Mouse (Mus musculus) limb, embryonic 14.5 days (tissue): ENCODE data around the gene Slc22a14. TPM values are rescaled to one million over a fixed set of nuclear protein-coding genes. Genes with fewer than 3 reads are reported as not detected.

Experiments used
- ATAC-seq: fragments of 200-750 bp; cut with Nextera tagmentation; 2 replicates; pipeline ENCODE4 v1.8.0; 2017; ENCODE audit warnings: low read depth, moderate number of reproducible peaks, moderate TSS enrichment; ENCODE audit not compliant: low FRiP score
- DNase-seq: peaks from one replicate; pipeline ENCODE4 v3.0.0-alpha.2; 2015; ENCODE audit warnings: low spot score
- H3K27ac ChIP-seq: fragments of 300-500 bp; sonication (generic); replicated peaks from 2 replicates; pipeline ENCODE4 v1.5.1; 2014; ENCODE audit warnings: low read depth, mild to moderate bottlenecking, low read length, moderate library complexity, mixed read lengths
- H3K27me3 ChIP-seq: fragments of 300-500 bp; sonication (generic); 2 replicates; pipeline ENCODE4 v1.6.1; 2014; ENCODE audit warnings: low read length, mixed read lengths; ENCODE audit not compliant: control insufficient read depth, insufficient read depth
- H3K36me3 ChIP-seq: fragments of 300-500 bp; sonication (generic); 2 replicates; pipeline ENCODE4 v1.6.1; 2014; ENCODE audit warnings: mild to moderate bottlenecking, low read length, moderate library complexity, mixed read lengths; ENCODE audit not compliant: control insufficient read depth, insufficient read depth
- H3K4me1 ChIP-seq: fragments of 300-500 bp; sonication (generic); 2 replicates; pipeline ENCODE4 v1.6.1; 2014; ENCODE audit warnings: antibody characterized with exemption, low read length, mixed read lengths; ENCODE audit not compliant: control insufficient read depth, insufficient read depth
- H3K4me2 ChIP-seq: fragments of 300-500 bp; sonication (generic); replicated peaks from 2 replicates; pipeline ENCODE4 v1.6.1; 2014; ENCODE audit warnings: low read depth, mild to moderate bottlenecking, low read length, moderate library complexity; ENCODE audit not compliant: severe bottlenecking
- H3K4me3 ChIP-seq: fragments of 300-500 bp; sonication (generic); replicated peaks from 2 replicates; pipeline ENCODE4 v1.5.1; 2014; ENCODE audit warnings: low read length
- H3K9ac ChIP-seq: fragments of 300-500 bp; sonication (generic); 2 replicates; pipeline ENCODE4 v1.6.1; 2014; ENCODE audit warnings: mild to moderate bottlenecking, low read depth, low read length, moderate library complexity; ENCODE audit not compliant: severe bottlenecking
- H3K9me3 ChIP-seq: fragments of 300-500 bp; sonication (generic); 2 replicates; pipeline ENCODE4 v1.6.1; 2016; ENCODE audit warnings: low read length; ENCODE audit not compliant: control insufficient read depth
- POLR2A ChIP-seq: fragments of 200-500 bp; IDR thresholded peaks from 2 replicates; pipeline ENCODE4 v1.8.0; 2012; ENCODE audit warnings: inconsistent platforms, mild to moderate bottlenecking, moderate library complexity, borderline replicate concordance; ENCODE audit not compliant: insufficient read depth, insufficient read length; ENCODE audit errors: extremely low read depth
- WGBS: fragments of 180-500 bp; shearing (Covaris S2); extraction: QIAGEN DNeasy Blood & Tissue Kit; methylation state at CpG from one replicate; pipeline ENCODE4 v1.1.7; 2014; 5-methylcytosine and 5-hydroxymethylcytosine counted together
- polyA plus RNA-seq, 2 experiments: library from polyadenylated mRNA; depleted of rRNA in 1 of 2; stranded (reverse) in 1 of 2; unstranded in 1 of 2; fragments of >200 nt; fragmentation: Nextera tagmentation in 1 of 2; extraction: Ambion mirVana in 1 of 2; gene quantifications; 2 replicates each; pipeline versions ENCODE4 v1.2.1 to v1.2.3; 2012 to 2014

The Slc22a14 gene
- polyA plus RNA-seq, 2 experiments: 0.17 to 0.19 TPM

DNA sequence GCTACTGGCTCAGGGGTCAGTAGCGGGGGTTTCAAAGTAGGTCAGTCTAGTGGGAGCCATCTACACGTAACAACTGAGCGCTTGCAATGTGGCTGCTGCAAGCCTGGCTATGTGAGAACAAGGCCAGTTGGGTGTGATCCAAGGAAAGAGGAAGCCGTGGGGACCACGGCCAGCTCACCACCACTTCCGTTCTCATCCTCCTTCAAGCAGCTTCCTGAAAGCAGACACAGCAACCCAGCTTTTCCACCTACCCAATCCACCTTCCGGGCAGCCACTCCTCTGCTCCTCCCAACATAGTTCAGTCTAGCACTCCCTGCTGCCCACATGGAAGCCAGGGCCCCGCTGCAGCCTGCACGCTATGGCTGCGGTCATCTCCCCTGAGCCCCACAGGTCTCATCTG is 31.0 kb downstream of the Slc22a14 start:
- Histone ChIP-seq H3K4me1 (no peaks in the 10 kb centered on the region), H3K9ac (no peak overlapping the region), H3K9me3 (no peaks in the 10 kb centered on the region), H3K27ac (no peak overlapping the region), H3K36me3 (peaks cover 9% of the 10 kb centered on the region), H3K27me3 (no peaks in the 10 kb centered on the region), H3K4me2 (no peak overlapping the region), H3K4me3 (no peak overlapping the region)
- WGBS: 51% methylated on average over 10 of the region's 10 CpGs
- ATAC-seq (no peak), DNase-seq (no peak)
- TF ChIP-seq POLR2A: no peak

DNA sequence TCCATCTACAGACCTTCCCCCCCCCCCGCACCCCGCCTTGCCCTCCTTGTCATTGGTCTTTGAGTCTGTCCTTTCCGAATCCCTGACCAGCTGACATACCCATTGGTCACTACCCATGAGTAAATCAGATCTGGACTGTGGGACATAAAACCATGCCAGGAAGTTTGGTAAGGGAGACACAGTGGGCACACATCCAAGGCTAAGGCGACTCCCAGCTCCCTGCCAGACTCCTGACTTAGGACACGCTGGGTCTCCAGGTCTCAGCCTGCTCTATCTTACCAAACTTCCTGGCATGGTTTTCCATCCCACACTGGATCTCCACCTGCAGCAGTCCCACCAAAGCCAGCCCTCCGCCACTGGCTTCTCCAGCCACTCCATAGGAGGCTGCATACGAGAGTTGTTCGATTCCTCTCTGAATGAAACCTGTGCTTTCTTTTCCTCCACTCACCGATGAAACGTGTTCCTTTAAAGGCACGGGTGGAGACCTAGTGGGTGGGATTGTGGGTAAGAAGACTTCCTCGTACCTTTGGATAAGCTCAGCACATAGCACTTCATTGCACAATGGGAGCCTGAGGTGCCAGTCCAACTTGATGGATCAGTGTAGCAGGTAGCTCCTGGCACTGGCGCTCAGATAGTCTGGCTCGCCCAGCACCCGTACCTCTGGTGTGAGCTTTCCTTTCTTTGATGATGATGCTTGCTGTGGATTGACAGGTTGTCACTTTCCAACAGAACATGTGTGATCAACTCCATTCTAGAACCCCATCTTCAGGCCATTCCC is 35.0 kb downstream of the Slc22a14 start:
- no peaks in the 10 kb centered on the region for H3K27me3 ChIP-seq
- no peak for DNase-seq
- H3K9me3 ChIP-seq: no peaks in the 10 kb centered on the region
- no peaks in the 10 kb centered on the region for H3K36me3 ChIP-seq
- H3K4me2 ChIP-seq: no peak overlapping the region
- H3K4me1 ChIP-seq: no peaks in the 10 kb centered on the region
- H3K4me3 ChIP-seq: no peak overlapping the region
- 86% methylated on average over 15 of the region's 15 CpGs for WGBS
- ATAC-seq: no peak
- TF ChIP-seq POLR2A: no peak
- no peak overlapping the region for H3K27ac ChIP-seq
- no peak overlapping the region for H3K9ac ChIP-seq

DNA sequence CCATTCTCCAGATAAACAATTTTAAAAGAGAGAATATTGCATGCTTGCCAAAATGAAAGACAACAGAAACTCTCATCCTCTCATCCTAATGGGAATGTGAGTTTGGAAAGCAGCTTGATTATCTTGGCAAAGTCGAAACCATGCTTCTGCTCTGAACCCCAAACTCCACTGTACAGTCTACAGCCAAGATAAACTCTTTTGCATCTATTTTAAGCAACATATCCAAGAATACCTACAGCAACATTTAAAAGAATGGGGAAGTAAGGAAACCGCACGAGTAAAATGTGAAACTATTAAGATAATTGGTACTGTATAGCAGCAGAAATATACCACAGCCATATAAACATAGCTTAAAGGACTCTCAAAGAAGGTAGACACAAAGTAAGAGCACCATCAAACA is 36.9 kb downstream of the Slc22a14 start:
- 78% methylated on average over 3 of the region's 3 CpGs for WGBS
- H3K9ac ChIP-seq: no peak overlapping the region
- no peaks in the 10 kb centered on the region for H3K27me3 ChIP-seq
- no peak for ATAC-seq
- no peaks in the 10 kb centered on the region for H3K9me3 ChIP-seq
- H3K4me1 ChIP-seq: no peaks in the 10 kb centered on the region
- no peak overlapping the region for H3K27ac ChIP-seq
- TF ChIP-seq POLR2A: no peak
- DNase-seq: no peak
- H3K4me3 ChIP-seq: no peak overlapping the region
- no peak overlapping the region for H3K4me2 ChIP-seq
- H3K36me3 ChIP-seq: no peaks in the 10 kb centered on the region

DNA sequence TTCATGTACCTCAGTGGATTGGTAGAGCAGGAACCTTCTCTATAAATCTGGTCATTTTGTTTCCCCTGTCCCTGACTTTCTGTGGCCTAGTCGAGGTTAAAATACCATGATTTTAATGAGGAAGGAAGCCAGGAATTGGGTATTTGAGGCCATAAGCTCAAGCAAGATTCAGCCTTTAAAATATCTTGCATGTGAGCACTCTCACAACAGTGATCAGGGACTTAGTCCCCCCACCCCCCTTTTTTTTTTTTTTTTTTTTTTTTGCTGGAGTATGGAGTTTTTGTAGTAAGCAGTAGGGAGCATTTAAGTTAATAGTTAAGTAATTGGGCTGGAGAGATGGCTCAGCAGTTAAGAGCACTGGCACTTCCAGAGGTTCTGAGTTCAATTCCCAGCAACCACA is 41.2 kb downstream of the Slc22a14 start:
- ATAC-seq: no peak
- no peaks in the 10 kb centered on the region for H3K9me3 ChIP-seq

DNA sequence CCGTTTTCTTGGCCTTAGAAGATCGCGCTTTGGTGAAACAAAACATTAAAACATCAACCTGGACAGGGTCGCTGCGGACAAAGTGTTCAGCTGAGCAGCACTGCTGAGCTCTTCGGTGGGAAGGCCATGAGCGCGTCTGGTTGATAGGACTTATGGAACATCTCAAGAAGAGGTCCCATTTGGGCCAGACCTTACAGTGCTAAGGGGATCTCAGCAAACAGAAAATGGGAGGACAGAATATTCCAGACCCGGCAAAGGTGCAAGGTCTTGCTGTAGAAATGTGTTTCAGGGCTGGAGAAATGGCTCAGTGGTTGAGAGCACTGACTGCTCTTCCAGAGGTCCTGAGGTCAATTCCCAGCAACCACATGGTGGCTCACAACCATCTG is 42.1 kb downstream of the Slc22a14 start:
- H3K9me3 ChIP-seq: no peaks in the 10 kb centered on the region
- H3K4me2 ChIP-seq: peak overlapping the region; percentile 96
- ATAC-seq (no peak), DNase-seq (no peak)
- WGBS: 6% methylated on average over 9 of the region's 9 CpGs
- H3K4me1 ChIP-seq: peaks cover 8% of the 10 kb centered on the region
- TF ChIP-seq POLR2A: no peak
- no peaks in the 10 kb centered on the region for H3K27me3 ChIP-seq
- H3K27ac ChIP-seq: peak overlapping the region; percentile 91
- peak overlapping the region; percentile 96 for H3K4me3 ChIP-seq
- H3K36me3 ChIP-seq: no peaks in the 10 kb centered on the region
- peak overlapping the region; percentile 78 for H3K9ac ChIP-seq

More for the DNA sequence above, 41.2 kb downstream of the Slc22a14 start:
- no peak for TF ChIP-seq POLR2A
- no peaks in the 10 kb centered on the region for H3K27me3 ChIP-seq
- no peaks in the 10 kb centered on the region for H3K36me3 ChIP-seq
- no peak overlapping the region for H3K4me2 ChIP-seq
- no peak overlapping the region for H3K9ac ChIP-seq
- H3K27ac ChIP-seq: no peak overlapping the region
- no peak overlapping the region for H3K4me3 ChIP-seq
- no peak for DNase-seq
- peaks cover 8% of the 10 kb centered on the region for H3K4me1 ChIP-seq
- 60% methylated on average over 1 of the region's 1 CpGs for WGBS
